14 mouse cellular contexts compared by ENCODE assay signal in the genomic region with DNA sequence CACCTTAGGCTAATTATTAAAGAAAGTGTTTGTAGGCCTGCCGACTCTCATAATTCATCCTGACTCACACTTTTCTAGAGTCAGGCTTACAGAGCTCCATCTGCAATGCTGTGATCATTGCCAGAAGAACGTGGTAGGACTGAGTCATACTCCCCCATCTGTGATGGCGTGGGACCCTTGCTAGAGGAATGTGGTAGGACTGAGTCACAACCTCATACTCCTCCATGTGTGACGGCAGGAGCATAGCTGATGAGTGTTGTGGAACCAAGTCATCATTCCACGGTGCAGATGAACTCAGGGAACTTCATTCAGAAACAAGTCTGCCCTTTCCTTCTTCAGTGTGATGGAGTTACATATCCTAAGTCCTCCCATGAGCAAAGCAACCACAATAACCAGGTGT.
DNase-seq lines count a peak whose midpoint lies in the region; TF ChIP-seq lines count a peak whose summit lies in the region.
"Had no signal": no experiment of that assay in that cellular context is flagged by ENCODE, and none has a peak within 500 bp of the region (broad histone marks: within the 10 kb centered on the region; RNA-seq: fewer than 3 reads in every experiment).

No protein-coding gene starts in this region.

- H3K79me2 ChIP-seq in C2C12 (ENCODE audit: control insufficient read depth, insufficient read depth), result no peaks in the 10 kb centered on the region

- DNase-seq in NIH3T3 (ENCODE audit: low read depth), result peak; percentile 90
- DNase-seq in layer of hippocampus, adult 8-10 months (ENCODE audit: low spot score in 2 of 2), result peak; percentile 72 to 78
- DNase-seq in right cerebral cortex, adult 2 months (ENCODE audit: low spot score in 2 of 2), result peak; percentile 78 to 79
- DNase-seq in thymus, postnatal 36 days, result no peak
- DNase-seq in heart, adult 18-20 months, result no peak
- DNase-seq in cerebellum, adult 18-20 months, result no peak
- DNase-seq: cerebellum, adult 9-11 months; kidney, adult 11 months; lung, embryonic 14.5 days had no signal

- H3K36me3 ChIP-seq in C2C12 (ENCODE audit: control insufficient read depth, insufficient read depth), result no peaks in the 10 kb centered on the region
- H3K36me3 ChIP-seq: embryonic facial prominence, embryonic 12.5 days; hindbrain, embryonic 10.5 days; limb, embryonic 13.5 days; neural tube, embryonic 13.5 days had no signal

- no peak overlapping the region for H3K4me3 ChIP-seq in C2C12 (ENCODE audit: insufficient read depth, poor library complexity, severe bottlenecking)
- H3K4me3 ChIP-seq: embryonic facial prominence, embryonic 12.5 days; hindbrain, embryonic 10.5 days; limb, embryonic 13.5 days; neural tube, embryonic 13.5 days had no signal

- H3K79me3 ChIP-seq in C2C12 (ENCODE audit: low read depth), result no peaks in the 10 kb centered on the region

- H3K27me3 ChIP-seq in C2C12 (ENCODE audit: control insufficient read depth, insufficient read depth, insufficient read length), result no peaks in the 10 kb centered on the region
- H3K27me3 ChIP-seq: embryonic facial prominence, embryonic 12.5 days; limb, embryonic 13.5 days; neural tube, embryonic 13.5 days had no signal

- no peak overlapping the region for H3ac ChIP-seq in C2C12 (ENCODE audit: control insufficient read depth, insufficient read length, low read depth)

- TF ChIP-seq CTCF in C2C12 (IDR thresholded peaks at IDR 0.05; ENCODE audit: control insufficient read depth, insufficient read depth, insufficient read length), result no peak

TF ChIP-seq in C2C12, 6 proteins besides CTCF, POLR2A, EP300 and RAD21:
- TF ChIP-seq MYOD1 (IDR thresholded peaks at IDR 0.05; ENCODE audit: control insufficient read depth, insufficient read length, low read depth) (peak; percentile 78), FOSL1 (IDR thresholded peaks at IDR 0.05; ENCODE audit: insufficient read depth, low read length, poor library complexity, severe bottlenecking) (peak; percentile 91), MAX (IDR thresholded peaks at IDR 0.05) (peak; percentile 76), CEBPB (IDR thresholded peaks at IDR 0.05; ENCODE audit: low read depth) (peak; percentile 41), MYOG (IDR thresholded peaks at IDR 0.05; ENCODE audit: control insufficient read depth, extremely low read depth, insufficient read length) (no peak), USF1 (IDR thresholded peaks at IDR 0.05; ENCODE audit: low read depth) (peak; percentile 16)

Comparison
In these comparisons a context has a peak if more than half of its experiments do, and no peak if none do; other contexts are left out.
1. DNase-seq: peak in NIH3T3 (single experiment), layer of hippocampus, adult 8-10 months (2 of 2) and right cerebral cortex, adult 2 months (2 of 2); none in thymus, postnatal 36 days (0 of 2), heart, adult 18-20 months (0 of 2) and cerebellum, adult 18-20 months (0 of 2).